Mouse (Mus musculus) CD8-positive naive resting alpha-beta T cell, adult 2 months (primary cell): Measurements from ENCODE around the gene Ly6g5b.

Experiments
- DNase-seq, 2 experiments: peaks; one replicate each; pipeline ENCODE4 v3.0.0; 2022; ENCODE audit warnings: low read depth in 2 of 2, low spot score in 2 of 2

Gene Ly6g5b

DNA sequence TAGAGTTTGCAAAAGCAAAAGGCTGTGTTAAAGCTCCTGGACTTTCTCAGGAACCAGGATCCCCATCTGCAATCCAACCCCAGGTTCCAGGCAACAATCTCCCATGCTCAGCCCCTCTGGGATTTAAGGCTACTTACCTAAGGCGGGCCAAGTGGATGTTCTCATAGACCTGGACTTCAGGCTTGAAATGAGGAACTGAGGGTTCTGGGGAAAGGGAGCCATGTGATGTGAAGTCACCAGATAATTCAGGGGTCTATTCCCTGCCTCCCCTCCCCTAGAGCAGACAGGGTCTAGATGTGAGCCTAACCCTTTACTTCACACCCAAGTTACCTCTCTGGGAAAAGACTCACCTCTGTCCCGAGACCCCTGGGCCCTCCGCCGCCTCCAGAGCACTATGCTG lies 34.5 kb downstream of the Ly6g5b start:
- no peak for DNase-seq

DNA sequence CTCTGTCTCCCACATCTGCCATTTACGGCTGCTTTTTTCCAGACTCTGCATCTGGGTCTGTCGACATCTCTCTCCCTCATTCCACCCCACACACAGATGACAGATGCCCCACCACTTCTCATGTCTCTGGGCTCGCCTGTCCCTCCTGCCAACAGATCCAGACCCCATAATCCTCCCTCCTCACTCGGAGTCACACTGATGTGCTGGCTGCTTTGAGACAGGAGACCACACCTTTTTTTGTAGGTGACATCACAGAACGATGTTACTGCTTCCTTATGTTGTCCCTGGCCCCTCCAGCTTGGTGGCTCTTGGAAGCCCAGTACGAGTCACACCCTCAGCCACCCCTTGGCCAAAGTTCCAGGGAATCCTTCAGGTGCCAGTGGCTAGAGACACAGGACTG lies 35.0 kb downstream of the Ly6g5b start:
- no peak for DNase-seq

DNA sequence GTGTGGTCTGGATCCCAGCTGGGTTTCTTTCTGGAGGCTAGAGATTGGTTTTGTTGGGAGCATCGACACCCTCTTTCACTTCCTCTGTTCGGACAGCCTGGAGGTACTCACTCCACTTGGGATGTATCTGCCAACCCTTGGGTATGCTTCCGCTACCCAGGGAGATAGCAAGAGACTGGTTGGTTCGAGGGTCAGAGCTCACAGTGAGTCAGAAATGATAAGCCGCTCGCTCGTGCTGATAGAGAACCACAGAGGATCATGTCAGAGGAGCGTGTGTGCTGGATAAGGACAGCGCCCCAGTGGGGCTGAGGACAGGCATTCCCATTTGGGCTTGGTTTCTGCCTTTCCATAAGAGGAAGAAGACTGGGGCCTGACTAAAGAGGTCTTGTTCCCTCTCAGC lies 35.5 kb downstream of the Ly6g5b start:
- DNase-seq, result no peak

DNA sequence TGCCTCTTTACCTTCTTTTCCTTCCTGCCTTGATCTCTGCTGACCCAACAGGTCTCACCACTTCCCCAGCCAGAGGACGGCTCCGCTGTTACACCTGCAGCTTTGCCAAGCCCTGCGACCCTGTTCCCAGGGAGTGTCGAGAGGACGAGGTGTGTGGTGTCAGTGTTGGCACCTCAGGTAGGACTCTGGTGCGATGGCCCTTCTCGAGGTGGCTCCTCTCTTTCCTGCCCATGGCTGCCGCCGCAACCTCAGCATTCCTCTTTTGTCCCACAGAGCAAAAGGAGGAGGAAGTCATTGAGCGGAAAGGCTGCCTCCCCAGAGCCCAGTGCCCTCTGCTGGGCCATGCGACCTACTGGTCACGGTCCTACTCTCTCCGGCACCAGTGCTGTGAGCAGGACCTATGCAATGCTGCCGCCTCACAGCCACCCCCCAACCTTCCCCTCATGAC lies 37.4 kb downstream of the Ly6g5b start, which contains the start of gene Ly6g6d:
TSS of gene Ly6g6d (minus strand) at position 280 of the 448 bp plus-strand sequence.
- DNase-seq, result no peak

DNA sequence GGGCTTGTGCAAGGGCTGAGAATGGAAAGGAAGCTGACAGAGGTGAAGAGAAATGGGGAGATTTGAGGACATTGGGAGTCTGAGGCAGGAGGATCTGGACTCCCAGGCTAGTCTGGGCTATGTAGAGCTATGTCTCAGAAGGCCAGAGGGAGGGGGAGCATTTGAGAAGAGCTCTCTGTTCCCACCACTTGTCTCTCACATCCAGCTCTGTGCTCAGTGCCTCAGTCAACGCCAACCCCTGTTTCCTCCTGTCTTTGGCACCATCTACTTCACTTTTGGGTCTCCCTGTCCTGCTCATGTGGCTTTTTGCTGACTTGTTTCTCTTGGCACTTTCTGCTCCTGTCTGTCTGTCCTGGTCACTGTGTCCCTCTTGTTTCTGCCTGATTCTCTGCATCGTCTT lies 37.9 kb downstream of the Ly6g5b start:
- no peak for DNase-seq

DNA sequence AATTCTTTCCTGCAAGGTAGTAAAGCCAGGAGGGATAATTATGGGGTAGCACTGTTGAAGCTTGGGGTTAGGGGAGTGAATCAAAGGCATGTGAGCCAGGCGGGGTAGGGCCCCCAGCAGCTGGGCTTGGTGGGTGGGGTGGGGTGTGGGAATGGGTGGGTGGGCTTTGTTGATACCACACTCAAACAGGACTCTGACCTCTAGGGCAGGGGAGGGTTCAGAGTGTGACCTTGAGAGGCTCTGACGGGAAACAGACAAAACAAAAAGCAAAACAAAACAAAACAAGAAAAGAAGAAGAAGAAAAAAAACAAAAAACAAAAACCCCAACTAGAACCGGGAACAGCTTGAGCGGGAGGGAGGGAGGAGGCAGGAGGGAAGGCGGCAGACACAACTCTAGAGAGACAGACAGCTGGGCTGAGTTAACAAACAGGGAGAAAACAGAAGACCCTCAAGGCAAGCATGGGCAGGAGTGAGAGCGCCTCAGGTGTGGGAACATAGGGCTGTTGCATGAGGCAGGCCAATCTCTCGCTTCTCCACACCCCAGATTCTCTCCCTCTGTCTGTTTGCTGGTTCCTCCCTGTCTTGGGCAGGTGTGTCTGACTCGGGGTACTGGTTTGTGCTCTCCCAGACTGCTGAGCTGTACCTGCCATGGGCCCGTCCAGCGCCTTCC lies 38.6 kb downstream of the Ly6g5b start, which contains the start of gene Ly6g6e:
TSS of gene Ly6g6e (plus strand) at position 396 of the 670 bp plus-strand sequence.
- no peak for DNase-seq

DNA sequence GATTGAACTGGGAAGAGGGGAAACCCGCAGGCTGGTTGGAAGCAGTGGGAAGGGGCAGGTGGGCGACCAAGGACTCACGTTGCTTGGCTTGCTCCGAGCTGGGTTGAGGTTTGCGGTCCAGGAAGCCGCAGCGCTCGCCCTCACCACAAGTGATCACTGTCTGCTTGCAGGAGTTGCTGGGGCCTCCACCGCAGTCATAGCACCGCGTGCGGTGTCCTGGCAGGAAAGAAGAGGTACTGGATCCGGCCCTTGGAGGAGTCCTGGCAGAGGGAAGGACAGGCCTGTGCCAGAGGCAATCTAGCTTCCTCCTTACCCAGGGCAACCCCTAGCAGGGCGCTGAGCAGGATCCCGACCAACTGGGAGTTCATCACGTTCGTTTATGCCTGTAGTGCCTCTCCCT lies 41.1 kb downstream of the Ly6g5b start:
- no peak for DNase-seq

DNA sequence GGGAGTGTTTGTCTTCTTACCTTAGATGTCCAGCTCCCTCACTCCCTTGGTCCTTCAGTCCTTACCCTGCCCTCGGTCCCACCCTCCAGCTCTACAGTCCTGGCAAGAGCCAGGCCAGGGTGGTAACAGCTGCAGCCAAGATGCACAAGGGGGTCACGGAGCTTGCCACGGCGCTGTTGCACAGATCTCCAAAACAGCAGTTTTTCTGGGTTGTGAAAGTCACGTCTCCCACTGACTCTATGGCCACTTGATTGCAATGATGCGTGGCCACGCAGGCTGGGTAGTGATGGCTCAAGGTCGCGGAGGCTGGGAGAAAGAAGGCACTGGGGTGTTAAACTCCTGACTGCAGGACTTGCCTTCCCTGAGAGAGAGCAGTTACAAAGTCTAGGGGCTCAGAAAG lies 43.8 kb downstream of the Ly6g5b start:
- DNase-seq, result no peak

DNA sequence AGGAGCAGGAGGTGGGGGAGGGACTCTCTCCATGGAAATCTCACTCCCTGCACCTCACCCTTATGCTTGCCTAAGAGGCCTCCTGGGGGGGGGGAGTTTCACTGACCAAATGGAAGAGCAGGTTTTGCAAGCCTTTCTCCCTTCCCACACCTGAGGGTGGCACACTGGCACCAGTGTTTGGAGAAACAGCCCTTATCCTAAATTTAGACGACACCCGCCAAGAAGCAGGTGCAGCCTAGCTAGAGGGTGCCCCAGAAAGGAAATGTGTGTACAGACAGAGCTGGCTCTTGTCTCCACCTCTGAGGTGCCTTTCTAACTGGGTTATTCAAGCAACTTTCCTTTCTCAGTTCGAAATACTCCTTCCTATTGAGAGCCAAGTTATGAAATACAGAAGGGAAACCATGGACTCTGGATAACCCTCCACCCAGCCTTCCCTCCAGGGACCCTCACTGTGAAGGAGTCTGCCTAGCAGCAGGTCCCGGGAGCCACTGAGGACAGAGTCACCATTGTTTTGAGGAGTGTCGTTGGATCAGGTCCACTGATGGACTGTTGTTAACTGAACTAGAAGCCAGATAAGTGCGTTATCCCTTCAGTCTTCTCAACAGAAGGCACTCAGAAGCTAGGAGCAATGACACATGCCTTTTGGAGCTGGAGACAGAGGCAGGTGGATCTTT lies 44.5 kb downstream of the Ly6g5b start:
- no peak for DNase-seq

DNA sequence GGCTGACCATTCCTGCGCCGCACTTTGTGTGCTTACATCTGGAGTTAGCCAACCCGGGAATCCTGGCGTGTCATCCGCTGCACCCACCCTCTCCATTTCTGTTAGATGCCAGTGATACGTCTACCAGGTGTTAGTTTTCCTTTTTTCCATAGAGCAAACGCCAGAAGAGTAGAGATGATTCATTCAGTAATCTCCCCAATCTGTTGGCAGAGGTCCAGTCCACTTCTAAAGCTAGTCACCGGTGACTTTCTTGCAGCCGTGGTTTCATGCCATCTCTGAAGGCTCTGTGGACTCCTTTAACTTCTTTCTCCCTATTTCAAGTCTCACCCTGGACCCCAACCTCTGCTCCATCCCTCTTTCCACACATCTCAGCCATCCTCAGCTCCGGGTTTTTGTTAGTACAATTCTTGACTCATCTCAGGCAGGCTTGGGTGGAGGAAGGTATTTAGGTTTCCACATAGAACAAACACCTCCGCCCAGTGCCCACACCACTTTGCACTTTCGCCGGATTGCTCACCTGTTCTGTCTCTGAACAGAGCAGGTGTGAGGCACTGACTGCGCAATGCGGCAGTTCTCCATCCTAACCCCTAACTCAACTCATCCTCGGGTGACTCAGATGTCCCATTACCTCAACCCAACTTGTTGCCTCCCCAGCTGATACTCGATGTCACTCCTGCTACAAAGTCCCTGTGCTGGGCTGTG lies 46.9 kb downstream of the Ly6g5b start:
- DNase-seq, result no peak

DNA sequence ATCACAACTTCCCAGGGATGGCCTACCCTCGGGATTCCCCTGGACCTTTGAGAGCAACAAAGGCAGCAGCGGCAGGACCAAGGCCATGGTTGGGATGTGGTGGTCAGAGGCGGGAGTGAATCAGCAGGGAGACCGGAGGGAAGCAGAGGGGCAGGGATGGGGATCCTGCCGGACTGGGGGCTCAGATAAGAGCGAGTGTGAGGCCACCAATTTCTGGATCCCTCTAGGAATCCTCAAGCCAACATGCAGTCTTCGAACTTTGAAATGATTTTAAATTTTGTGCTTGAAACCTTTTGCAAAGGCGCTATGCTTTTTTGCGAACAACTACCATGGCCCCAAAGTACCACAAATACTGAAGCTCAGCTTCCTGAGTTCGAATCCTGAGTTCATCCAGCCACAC lies 49.1 kb downstream of the Ly6g5b start, which contains the start of gene Mpig6b:
TSS of gene Mpig6b (minus strand) at position 101 of the 400 bp plus-strand sequence.
- DNase-seq, result no peak

DNA sequence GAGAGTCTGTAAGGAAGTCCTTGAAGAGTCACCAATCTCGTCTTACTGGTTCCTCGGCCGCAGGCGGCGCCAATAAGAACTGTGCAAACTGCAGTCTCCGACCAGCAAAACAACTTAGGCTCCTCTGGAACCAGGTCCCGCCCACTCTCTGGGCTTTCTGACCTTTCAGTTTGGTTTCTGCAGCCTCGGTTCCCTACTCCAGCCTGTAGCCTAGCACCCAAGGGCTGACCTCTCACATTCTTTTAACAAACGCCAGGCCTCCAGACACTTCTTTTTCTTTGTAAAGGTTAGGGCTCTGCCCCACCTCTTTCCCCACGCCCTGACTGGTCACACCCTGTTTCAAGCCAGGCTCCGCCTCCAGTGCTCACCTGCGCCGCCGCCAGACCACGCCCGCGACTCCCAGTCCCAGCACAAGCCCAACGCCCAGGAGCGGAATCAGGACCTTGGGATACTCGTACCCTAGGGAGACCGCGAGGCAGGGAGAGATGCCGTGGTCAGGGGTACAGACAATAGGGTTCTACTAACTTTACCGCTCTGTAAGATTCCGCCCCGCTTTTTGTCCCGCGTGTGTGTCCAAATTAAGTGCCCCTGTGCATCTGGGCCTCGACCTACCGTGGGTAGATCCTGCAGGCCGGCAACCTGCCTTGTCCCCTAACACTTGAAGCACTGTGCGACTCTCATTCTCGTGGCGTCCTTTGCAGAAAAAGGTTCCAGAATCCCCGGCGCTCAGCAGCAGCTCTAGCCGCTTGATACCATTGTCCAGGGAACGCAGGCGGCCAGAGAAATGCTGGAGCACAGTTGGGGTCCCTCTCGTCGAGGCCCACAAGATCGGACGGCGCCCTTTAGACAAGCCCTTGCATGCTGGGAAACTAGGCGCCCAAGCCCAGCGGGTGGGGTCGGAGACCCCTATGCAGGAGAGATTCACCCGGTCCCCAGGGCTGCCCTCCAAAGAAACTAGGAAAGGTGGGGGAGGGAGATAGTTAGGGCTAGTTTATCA lies 50.0 kb downstream of the Ly6g5b start, which contains the start of gene Ly6g6c:
TSS of gene Ly6g6c (plus strand) at position 438 of the 997 bp plus-strand sequence.
- DNase-seq, result no peak

DNA sequence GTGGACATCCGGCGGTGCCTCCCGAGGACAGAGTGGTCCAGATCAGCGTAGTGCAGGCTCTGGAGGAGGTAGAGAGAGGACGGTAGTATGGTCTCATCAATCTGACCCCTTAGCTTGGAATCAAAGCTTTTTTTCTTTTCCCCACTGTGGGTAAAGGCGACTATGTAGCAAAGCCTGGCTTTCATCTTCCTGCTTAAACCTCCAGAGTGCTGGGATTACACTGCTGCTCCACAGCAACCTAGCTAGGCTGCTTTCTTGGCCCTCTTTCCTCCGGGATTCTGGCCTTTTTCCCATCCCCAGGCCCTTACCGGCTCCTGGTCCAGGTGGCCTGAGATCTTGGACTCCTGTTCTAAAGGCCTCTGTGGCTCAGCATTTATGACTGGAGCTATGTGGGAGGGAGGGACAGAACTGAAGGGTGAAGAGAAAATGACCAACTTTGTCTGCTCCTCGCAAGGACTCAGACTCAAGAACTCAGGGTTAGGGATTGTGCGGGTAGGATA lies 50.8 kb downstream of the Ly6g5b start:
- DNase-seq, result no peak
